Mouse (Mus musculus): ENCODE results near the gene Zfp202.
"Not testable (repeated sequence)": the region's sequence is repeated elsewhere in the genome, so short reads cannot be mapped to it uniquely, and the experiment has no call there.

The Zfp202 gene

DNA sequence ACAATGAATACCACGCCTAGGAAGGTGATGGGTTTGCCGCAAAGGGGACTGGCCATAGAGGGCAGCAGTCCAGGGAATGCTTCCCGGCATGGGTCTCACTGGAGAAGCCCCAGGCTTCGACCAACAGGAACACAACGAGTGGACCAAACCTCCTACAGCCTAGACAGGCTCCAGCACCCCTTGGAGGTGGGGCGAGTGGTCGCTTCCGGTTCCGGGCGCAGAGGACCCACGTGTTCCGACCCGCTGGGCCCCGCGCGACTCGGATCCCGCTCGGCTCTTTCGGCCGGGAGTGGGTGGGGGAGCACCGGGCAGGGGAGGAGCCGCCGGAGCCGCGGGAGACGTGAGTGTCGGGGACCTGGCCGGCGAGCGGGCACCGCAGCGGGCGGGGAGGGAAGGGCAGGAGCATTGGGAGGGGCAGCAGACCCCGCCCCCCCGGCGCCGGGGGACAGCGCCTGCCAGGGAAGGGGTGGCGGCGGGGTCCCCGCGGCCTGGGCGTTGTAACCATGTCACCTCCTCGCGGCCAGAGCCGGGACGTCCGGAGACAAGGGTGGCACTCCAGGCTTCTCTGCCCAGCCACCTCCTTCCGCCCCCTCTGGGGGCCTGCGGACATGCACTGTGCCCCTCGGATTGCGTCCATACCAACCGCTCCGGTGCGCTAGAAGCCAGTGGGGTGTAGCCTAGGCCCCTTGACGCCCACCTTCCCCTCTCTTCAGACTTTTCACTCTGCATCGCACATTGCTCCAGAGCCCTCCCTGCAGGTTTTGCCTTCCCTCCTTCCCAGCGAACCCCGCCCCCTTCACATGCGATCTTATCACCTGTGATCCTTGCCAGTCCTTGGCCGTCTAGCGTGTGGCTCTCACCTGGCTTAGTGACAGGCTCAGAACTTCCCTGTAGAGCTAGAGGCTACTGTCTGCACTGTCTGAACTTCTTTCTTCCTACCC lies at the start of gene Zfp202:
Gene Zfp202 (plus strand): TSS at position 219 of the 941 bp plus-strand sequence.
- DNase-seq: peak; percentile 86

- no peak for DNase-seq
Measured at GRCm38 (mm10) chr9:40155118-40155644, 36.9 kb upstream of the Zfp202 start.

- no peak for DNase-seq
Measured at GRCm38 (mm10) chr9:40166446-40166845, 25.7 kb upstream of the Zfp202 start.

GRCm38 (mm10) chr9:40177017-40177416 lies 15.1 kb upstream of the Zfp202 start:
- no peak for DNase-seq

GRCm38 (mm10) chr9:40180620-40181019 lies 11.5 kb upstream of the Zfp202 start, which contains the start of gene Olfr986:
Gene Olfr986, plus strand, starts transcription at chr9:40180920.
- DNase-seq: no peak

- DNase-seq: not testable (repeated sequence)
Measured at GRCm38 (mm10) chr9:40185166-40185565, 7.0 kb upstream of the Zfp202 start.

GRCm38 (mm10) chr9:40191086-40191876 lies 835 bp upstream of the Zfp202 start:
- no peak for DNase-seq

- DNase-seq: no peak
Measured at GRCm38 (mm10) chr9:40195981-40196380, 3.9 kb downstream of the Zfp202 start.

- DNase-seq: no peak
Measured at GRCm38 (mm10) chr9:40206546-40206950, 14.4 kb downstream of the Zfp202 start.

GRCm38 (mm10) chr9:40210744-40211143 lies 18.6 kb downstream of the Zfp202 start:
- no peak for DNase-seq

- no peak for DNase-seq
Measured at GRCm38 (mm10) chr9:40214058-40214457, 21.9 kb downstream of the Zfp202 start.

- DNase-seq: no peak
Measured at GRCm38 (mm10) chr9:40216651-40217050, 24.5 kb downstream of the Zfp202 start.

- no peak for DNase-seq
Measured at GRCm38 (mm10) chr9:40224289-40224688, 32.2 kb downstream of the Zfp202 start.

DNA sequence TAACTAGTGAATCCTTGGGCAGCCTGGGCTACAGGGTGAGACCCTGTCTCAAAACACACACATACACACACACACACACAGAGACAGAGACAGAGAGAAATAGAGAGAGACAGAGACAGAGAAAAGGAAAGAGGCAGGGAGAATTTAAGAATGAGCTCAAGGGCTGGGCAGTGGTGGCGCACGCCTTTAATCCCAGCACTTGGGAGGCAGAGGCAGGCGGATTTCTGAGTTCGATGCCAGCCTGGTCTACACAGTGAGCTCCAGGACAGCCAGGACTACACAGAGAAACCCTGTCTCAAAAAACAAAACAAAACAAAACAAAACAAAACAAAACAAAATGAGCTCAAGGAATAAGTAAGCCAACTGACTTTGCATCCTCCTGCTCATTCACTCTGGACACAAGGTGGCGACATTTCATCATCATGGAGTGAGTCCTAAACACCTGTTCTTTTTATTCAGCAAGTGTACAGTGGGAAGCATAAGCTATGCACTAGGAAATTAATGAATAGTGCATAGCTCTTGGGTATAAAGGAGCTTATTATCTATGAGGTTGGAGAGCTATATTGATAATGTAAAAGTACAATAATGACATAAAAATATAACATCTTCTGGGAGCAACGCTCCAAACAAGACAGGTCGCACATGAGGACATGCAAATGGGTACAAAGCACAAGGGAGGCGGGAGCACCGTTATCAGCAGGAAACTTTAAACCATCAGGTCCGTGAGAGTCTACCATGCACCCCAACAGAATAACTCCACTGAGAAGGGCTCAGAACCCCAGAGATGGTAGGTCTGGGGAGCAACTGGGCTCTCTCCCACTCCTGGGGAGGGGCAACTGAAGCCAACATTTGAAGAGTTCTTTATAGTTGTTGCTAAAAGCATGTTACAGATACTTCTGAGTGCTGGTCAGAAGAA lies 36.0 kb downstream of the Zfp202 start:
- peak; percentile 54 for DNase-seq

DNA sequence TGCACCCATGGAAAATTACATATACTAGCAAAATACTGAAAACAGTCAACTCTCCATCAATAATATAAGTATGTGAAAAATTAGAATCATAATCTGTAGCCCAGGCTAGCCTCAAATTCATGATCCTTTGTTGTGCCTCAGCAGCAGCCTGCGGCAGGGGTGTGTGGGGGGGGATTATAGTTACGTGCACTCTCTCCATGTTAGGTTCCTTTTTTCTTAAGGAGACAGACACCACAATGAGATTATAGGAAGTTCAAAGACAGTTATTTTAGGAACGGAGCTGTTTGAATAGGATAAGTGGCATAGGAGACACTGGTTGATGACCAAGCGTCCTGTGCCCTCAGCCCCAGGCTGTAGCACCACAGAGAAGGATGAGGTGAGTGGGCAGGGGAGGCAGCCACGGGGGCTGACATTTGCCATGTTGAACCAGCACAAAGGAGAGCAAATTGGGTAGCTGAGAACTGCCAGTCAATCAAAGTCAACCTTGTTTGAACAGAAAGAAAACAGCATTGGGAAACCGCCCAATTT lies 36.8 kb downstream of the Zfp202 start:
- DNase-seq: no peak

DNA sequence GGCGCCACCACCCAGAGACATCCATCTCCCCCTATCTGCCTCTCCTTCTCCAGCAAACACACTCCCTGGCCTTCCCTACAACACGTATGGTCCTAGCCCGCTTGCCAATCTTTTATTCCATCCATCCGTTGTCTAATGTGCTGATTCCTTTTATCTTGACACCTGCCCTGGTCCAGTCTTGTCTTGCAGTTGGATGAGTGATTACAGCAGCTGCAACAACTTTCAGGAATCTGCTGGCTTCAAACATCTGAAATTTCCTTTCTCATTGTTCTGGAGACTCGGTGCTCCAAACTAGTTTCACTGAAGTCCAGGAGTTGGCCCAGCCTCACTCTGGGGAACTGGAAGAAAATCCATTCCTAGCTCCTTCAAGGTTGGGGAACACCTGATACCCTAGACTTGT lies 37.4 kb downstream of the Zfp202 start:
- DNase-seq: no peak

DNA sequence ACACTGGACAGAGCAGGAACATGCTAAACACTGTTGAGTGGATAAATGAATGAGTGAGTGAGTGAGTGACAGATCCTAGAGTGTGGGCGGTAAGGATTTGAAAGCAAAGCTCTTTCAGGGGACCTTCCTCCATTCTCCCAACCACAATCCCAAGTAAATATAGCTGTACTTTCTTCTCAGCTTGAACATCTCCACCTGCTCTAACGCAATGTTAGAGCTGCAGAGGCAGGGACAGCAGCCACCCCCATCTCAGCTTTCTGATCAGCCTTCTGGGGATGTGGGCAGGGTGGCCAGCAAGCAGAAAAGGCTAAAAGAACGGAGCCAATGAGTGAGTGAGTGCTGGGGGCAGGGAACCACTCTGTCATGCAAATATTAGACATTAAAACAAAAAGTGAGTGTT lies 38.9 kb downstream of the Zfp202 start:
- no peak for DNase-seq

DNA sequence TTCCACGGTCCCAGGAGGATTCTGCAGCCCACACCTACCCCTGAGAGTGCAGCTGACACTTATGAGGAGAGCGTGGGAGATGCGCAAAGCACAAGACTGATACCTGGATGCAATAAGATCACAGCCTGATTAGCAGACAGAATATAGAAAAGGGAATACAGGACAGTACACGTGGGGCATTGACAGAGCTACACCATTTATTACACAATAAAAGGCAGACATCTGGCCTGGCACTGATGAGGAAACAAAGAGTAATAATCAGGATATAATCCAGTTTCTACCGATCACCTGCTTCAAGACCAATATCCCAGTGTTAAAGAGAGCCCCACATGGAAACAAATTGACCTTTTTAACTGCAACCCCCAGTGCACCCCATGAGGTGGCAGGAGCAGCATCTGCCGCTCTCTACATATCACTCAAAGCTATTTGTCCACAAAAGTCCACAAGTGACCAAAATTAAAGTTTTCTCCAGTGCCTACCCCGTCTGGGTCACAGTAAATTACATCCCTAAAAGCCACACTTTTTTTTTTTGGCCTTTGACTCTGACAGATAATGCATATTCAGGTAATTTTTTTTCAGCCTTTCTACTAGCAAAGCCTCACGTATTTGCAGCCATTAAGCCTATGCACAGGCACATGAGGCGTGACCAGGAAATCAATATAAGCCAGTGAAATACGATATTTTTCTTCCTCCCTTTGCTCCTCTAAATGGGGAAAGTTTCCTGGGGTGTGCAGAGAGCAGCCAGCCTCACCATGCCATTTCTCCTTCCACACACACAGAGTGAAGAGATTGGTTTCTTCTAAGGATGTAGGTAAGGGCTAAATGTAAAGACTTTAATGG lies 42.3 kb downstream of the Zfp202 start:
- no peak for DNase-seq

DNA sequence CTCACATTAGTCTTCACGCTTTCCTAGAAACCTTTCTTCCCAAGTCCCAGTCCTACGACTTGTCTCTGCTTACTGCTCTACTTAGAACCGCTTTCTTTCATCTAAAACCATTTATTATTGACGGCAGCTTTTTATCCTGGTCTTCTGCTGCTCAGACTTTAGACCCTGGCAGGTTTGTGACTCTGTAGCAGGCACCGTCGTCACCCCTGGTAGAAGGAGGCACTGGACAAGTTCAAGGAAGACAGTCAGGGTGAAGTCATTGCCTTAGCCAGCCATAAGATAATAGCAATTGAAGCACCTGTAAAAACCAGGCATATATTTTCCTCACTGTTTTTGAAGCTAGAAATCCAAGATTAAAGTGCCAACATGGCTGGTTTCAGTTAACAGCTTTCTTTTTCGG lies 43.1 kb downstream of the Zfp202 start:
- DNase-seq: no peak

GRCm38 (mm10) chr9:40239749-40240148 lies 47.6 kb downstream of the Zfp202 start:
- no peak for DNase-seq

DNA sequence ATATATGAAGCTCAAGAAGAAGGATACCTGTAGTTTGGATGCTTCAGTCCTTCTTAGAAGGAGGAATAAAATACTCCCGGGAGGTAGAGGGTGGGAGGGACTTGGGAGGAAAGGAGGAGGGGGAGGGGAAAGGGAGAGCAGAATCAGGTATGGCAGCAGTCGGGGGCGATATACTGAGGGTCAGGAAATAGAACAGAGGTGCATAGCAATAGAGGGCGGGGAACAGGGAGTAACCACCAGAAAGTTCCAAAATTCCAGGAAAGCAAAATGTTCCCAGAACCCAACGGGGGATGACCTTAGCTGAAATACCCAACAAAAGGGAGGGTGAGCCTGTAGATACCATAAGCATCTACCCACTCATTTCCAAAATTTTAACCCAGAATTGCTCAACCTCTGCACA lies 48.2 kb downstream of the Zfp202 start:
- DNase-seq: no peak

All from right cerebral cortex, postnatal 14 days (tissue).